Mouse (Mus musculus) kidney, postnatal 36 days (tissue): ENCODE results near the gene Spry2.

Experiments used
- DNase-seq, 2 experiments: peaks; one replicate each; pipeline ENCODE4 v3.0.0; 2021 to 2022; ENCODE audit warnings: mixed read lengths in 2 of 2

The Spry2 gene

DNA sequence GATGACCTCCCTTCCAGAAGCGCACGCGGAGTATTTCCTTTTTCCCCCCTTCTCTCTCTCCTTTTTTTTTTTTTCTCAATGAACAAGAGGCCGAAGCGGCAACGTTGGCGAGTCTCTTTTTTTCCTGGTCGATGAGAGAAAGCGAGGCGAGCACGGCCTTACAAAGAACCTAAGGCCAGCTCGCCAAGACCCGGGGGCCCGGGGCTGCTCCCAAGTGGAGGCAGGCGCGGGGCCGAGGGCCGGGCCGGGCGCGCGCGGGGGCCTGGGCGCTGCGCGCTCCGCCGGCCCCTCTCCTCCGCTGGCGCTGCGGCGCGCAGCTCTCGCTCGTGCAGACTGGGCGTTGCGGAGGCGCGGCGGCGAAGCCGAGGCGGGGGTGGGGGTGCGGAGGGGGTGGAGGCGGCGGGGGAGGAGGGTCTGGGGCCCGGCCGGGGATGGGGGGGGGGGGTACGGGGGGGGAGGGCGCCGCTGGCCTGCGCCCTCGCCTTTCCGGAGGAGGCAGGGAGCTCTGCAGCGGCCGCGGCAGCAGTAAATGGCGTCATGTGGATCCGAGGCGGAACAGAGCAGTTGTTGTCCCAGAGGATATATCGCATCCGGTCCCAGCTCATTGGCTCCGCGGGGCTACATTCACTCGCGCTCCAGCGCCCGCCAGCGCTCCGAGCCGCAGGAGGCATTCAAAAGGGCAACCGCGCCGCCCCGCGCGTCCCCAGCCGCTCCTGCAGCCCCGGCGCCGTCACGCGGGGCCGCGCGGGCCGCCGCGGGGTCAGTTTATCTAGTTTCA, at the start of gene Spry2:
Spry2 (minus strand) TSS at position 29 of the 778 bp plus-strand sequence.
- peak; percentile 94 to 97 for DNase-seq

DNA sequence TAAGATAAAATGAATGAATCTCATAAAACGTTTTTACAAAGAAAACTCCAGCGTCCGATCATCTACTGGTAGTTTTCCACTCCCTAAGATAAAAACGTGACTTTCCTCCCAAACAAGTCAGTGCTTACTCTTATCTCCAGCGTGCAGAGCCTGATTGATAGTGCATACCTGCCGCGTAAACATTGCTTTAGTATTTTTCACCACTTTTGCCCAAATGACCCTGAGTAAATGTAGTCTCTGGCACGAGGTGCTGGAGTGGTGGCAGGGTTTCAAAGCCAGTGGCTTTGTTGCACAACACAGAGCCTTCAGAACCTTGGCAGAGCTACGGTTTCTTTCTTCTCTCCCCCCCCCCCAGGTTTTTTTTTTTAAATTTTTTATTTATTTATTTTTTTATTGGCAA, 44.7 kb upstream of the Spry2 start:
- DNase-seq = no peak

DNA sequence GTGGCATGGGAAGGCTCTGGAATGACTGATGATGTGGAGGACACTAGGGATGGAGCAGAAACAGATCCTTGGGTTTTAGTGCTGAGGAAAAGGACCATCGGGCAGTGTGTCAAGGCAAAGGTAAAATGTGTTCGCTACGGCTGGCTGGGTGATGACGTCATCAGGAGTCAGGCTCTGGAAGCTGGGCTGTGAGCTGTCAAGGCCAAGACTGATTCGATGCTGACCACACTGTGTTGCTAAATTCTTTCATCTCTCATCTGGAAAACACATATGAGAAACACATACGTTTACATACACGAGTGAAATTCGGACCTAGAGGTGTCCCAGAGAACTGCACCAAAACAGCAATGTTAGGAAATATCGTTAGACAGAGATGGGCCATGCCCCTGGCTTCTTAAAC, 30.1 kb upstream of the Spry2 start:
- DNase-seq = no peak

DNA sequence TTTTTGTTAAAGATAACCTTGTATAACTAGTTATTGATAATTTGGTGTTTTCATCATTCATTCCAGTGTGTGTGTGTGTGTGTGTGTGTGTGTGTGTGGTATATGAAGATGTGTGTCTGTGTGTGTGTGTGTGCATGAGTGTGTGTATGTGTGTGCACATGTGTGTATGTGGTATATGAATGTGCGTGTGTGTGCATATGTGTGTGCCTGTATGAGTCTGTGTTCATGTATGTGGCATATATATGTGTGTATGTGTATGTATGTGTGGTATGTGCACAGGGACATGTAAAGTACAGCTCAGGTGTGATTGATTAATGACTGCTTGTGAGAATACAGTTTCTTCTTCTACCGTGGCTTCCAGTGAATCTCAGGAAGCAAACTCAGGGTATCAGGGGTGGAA, 28.7 kb upstream of the Spry2 start:
- no peak for DNase-seq

DNA sequence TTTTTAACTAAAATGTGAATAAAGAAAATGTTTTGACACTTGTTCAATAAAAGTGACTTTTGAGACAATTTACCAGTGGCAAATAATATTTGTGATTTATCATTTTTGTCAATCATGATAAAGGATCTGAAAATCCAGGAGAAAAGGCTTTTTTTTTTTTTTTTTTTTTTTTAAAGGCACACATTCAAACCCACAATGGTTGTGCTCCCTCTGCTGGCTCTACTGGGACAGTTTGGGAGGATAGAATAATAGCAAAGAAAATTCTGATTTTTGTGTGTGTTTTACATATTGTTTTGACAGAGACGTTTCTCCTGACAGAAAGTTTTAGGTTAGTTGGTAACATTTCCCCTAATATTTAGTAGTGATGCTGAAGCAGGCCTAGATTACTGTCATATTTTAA, 28.1 kb upstream of the Spry2 start:
- peak; percentile 23 to 72 for DNase-seq

DNA sequence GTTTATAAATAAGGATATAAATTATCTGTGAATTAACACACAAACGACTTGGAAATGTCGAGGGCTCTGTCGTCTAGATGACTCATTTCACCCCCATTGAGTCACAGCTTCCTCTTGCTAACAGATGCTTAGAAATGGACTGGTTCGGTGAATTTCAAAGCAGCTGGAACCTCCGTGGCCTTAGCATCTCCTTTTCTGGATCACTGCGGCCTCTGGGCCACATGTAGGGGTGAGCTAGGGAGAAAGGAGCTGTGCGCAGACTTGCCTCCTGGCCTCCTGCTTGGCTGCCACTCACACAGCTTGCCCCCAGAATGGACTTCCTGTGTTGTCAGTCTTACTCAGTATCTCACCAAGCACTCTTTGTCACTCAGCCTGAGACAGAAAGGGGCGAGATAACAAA, 26.3 kb upstream of the Spry2 start:
- no peak for DNase-seq

DNA sequence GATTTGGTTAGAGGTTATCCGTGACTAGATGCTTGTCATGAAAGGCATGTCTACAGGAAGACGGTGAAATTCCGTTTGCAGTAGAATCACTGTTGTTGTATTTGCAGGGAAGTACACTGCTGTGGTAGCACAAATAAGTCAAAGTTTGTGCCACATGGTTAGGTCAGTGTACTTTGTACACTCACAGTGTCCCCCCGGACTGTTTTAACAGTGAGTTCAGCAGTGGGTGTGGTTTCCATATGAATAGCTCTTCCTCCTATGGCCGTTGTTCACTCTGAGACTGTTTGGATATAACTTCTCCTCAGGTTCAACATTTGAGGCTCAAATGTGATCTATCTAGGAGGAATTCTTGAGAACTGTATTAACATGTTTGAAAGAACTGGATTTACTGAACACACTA, 25.8 kb upstream of the Spry2 start:
- DNase-seq = no peak

DNA sequence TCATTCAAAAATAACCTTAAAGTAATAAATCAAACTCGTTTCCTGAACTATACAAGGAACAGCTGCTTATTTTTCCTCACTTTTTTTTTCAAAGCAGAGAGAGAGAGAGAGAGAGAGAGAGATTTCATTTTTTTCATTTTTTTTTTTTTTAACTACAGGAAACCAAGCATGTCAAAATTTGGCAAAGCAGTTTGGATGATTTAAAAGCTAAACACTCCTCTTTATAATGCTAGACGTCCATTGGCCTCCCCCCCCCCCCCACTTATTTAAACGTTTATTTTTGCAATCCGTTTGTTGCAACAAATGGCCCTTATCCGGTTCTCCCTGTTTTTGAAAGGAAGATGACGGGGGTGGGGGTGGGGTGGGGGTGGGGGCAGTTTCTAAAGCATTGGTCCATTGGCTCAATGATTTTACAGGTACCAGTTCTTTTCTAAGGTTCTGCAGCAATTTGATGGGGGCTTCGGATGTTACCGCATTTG, 24.6 kb upstream of the Spry2 start:
- no peak for DNase-seq

DNA sequence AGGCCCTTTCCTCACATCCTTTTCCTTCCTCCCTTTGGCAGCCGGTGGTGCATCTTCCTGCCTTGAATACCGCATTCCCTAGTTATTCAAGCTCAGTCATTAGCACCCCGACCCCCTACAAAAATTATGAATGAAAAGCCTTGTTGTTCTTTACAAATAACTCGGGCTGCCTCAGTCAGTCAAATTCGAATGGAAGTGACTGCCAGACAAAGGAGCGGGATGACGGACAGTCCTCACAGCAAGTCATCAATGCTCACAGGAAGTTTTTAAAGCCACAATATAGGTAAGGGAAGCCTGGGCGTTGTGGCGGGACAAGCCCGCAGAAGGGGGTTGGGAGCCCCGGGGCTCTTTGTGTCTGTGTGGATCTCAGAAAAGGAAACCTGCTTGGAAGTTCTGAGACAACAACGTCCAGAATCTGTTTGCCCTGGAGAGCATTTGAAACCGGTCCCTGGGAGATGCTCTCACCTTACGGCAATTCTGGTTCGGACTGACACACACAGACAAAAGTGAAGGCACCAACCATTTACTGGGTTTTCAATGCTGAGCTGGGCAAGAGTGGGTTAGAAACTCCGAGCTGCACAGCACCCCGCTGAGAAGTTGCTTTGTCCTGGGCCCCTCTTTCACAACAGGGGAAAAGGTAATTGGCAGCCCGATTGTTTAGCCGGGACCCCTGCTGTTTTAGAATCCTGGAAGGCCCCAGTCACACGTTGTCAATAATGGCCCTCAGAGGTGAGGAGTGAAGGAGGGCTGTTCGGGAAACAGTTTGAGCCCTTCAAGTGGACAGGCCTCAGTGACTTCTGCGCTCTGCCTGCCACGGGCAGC, 24.0 kb upstream of the Spry2 start:
- DNase-seq = peak in 1 of 2 experiments; percentile 10

DNA sequence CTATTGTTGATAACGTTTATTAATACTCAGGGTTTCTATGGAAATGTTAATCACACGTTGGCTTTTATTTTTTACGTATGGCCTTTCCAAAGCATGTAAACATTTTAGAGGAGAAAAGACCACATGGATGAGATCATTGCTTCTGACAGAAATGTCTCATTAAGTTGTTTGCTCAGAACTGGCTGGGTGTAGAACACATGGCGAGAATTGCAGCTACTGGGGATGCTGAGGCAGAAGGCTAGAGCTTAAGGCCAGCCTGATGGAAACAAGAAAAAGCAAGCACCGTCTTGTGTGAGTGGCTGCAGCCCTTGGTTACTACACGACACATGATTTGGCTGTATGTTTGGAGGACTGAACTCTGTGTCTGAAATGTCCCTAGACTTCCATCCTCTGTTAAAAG, 10.6 kb upstream of the Spry2 start:
- DNase-seq = no peak

DNA sequence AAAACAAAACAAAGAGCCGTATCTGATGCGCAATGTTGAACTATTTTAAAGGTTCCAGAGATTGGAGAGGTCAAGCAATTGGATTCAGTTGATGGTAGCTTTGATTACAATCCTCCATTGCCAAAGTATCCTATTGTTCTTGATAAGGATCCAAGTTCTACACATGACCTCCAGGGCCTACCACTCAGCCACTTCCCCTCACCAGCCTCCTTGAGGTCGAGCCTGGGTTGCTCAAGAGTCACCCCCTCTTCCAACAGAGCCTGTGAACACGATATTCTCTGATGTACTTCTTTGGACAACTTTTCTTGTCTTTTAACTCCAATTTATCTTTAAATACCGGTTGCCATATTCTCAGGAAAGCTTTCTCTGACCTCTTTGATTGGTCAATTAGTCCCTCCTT, 9.3 kb upstream of the Spry2 start:
- no peak for DNase-seq

DNA sequence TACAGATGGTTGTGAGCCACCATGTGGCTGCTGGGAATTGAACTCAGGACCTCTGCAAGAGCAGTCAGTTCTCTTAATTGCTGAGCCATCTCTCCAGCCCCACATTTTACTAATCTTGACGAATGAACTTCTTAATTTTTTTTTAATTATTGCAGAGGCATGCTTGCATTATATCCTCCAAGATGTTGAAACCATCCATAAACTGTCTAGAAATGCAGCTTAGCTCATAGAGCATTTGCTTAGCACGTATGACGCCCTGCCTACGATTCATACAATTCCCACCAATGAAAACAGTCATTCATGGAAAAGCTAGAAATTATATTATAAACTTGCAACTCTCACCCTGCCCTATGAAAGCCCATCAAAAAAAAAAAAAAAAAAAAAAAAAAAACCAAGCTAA, 8.9 kb upstream of the Spry2 start:
- no peak for DNase-seq

DNA sequence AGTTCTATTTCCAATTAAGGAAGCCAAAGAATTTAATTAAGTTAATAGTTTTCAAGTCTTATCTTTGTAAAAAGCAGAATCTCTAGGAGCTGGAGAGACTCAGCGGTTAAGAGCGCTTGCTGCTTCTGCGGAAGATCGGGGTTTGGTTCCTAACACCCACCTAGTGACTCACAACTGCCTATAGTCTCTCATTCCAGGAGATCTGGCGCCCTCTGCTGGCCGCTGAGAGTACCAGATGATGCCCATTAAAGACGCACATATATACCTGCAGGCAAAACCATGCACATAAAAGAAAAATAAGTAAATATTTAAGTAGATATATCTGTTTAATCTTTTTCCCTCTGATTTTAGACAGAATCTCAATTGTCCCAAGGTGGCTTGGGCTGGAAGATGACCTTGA, 6.2 kb upstream of the Spry2 start:
- DNase-seq = peak; percentile 47 to 80

DNA sequence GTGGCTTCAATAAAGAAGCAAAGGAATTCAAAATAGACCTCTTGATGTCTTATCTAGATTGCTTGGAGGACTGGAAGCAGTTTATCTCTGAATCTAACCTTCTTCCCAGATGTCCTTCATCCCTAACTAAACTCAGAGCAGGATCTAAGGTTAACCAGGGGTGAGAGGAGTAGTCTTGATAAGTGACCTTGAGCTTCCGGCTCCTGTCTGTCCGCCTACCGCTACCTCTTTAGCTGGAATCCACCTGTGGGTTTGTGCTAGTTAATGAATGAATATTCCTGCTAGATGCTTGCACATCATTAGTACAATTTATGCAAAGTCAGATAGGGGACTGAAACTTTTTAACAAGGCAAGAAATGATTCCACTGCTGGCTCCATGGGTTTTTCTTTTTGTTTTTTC, 4.2 kb upstream of the Spry2 start:
- DNase-seq = peak; percentile 21 to 34

DNA sequence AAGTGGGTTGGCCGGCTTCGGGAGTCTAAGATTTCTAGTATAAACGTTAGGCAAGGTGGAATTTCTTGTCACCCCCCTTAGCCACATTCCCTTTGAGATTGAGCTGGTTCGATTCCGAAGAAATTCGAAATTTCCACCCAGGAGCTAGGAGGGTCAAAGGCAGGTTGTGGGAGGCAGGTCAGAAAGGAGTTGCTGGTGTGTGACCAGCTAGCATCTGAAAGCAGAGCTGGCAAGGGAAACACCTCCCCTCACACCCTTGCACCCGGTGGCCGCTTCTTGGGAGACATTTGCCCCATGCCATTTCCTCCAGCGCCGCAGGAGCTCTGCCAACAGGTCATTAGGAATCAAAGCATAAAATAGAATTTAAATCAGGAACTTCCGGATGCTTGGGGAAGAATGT, 2.5 kb upstream of the Spry2 start:
- DNase-seq = peak; percentile 41 to 65

DNA sequence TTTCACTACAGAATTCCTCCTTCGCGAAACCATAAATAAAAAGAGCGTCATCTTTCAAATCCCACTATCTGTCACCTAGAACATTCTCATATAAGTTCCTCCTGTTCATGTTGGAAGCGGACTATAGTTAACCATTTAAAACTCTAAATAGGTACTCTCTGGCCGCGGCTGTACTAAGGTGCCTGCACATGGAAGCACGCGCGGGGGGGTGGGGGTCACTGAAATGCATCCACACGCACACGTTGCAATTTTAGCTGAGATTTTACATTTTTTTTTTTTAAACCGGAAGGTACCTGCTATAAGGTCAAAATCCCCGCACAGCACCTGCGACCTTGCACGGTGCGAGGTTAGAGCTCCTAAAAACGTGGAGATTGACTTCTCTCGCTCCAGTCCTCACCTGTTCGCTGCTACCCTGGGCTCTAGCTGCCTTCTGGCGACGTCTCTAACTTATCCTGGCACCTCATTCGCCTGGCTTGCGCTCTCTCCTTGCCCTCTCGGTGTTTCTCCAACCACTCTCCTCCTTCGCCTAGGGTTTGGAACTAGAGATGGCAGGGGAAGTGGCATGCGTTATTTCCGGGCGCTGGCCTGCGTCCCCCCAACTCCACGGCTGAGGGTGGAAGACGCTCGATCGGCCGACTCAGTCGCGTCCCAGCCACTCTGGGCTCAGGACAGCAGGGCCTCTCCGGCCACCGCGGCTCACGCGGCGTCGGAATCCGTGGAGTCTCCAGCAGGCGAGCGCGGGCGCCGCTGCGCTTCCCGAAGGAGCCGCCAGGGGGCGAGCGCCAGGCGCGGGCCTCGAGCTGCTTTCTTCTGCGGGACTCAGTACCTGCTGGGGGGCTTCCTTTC, 1.9 kb upstream of the Spry2 start:
- peak; percentile 88 to 94 for DNase-seq

DNA sequence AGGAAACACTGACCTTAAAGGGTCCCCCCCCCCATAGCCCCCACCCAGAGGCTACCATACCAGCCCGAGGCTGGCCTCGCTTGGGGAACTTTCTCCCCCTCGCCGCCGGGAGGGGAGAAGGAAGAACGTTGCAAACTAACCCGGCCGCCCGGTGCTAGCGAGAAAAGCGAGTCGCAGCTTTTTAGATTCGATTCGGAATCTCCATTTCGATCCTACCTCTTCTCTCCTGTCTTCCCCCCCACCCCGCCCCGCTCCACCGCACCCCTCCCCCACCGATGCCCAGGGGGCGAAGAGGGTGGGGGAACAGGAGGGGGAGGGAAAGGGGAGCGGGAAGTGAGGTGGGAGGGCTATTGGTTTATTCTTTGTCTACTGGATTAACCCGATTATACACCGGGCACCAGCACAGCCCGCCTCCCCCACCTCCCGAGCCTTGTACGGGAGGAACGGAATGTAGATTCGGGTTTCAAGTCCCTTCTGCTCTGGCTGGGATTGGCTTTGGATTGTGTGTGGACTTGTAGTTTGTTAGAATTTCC, 1.0 kb upstream of the Spry2 start:
- peak; percentile 82 to 85 for DNase-seq

DNA sequence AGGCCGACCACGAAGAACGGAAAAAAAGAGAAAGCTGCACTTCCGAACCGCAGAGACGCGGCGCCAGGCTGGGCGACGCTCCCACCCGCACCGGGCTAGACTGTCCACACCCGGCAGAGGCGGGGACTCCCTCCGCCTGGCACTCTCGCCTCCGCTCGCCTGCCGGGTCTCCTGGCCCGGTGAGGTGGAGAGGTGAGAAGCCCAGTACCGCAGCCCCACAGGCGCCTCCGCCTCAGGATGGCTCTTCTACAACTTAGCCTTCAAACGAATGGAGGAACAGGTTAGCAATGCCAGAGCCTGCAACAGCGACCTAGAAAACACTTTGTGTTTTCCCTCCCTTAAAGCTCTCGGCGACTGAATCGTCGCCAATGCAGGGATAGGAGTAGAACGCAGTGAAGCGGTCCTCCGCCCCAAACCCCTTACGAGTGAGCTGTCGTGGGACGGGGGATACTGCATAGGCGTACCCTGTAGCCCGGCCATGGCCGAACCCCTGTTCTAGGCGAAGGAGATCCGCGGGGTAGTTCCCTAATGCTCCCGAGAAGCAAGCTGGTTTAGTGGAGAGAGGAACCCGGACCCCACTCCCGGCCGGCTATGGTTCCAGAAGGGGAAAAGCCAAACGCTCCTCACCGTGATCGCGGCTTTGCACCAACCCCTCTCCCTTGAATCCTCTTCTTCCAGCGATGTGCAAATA, 513 bp downstream of the Spry2 start:
- peak; percentile 61 to 75 for DNase-seq

DNA sequence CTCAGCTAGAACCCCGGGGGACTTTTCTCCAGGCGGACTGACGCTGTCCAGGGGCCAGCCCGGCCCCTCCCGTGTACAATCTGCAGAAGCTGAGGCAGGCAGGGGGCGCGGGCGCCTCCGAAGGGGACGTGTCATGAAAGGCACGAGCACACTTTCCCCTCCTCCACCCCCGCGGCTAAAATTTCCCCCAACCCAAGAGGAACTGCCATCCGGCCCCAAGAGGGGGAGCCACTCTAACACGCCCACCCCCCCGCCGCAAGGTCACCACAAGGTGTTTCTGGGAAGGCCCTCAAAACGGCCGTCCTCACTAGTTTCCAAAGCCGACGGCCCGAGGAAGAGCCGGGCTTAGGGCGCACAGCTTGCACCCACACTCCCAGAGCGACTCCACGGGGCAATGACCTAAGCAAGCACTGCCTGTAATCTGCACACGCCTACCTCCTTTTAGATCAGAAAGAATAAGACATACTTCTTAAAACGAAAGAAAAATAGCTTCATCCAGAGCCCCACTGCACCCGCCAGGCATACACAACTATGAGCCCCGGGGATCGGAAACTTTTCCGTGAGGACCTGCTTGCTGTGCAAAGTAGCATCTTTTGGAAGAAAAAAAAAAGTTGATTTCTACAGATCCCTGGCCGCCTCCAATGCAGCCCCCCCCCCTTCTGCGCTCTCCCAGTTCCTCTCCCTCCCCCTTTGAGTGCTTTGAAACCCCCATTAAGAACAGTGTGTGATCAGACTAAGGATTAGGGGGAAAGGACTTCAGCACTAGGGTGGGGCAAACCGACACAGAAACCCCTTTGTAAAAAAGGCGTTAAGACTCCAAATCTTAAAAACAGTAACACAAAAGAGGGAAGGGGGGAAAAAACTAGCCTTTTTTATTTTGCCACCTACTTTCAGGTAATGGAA, 1.4 kb downstream of the Spry2 start:
- DNase-seq = peak; percentile 55 to 74

DNA sequence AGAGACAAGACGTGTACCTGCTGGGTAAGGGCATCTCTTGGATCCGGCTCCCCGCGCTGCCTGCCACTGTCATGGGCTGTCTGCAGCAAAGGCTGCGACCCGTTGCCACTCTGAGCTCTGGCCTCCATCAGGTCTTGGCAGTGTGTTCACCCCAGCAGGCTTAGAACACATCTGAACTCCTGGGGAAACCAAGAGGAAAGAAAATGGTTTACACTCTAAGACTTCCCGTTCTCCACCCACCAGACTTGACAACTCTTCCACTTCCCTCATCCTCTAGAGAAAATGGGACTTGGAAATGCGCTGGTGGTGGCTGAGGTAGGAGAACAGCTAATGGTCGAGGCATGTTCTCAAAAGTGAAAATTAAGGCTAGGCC, 3.0 kb downstream of the Spry2 start:
- peak in 1 of 2 experiments; percentile 53 for DNase-seq
